Mouse (Mus musculus) stomach, embryonic 14.5 days (tissue): ENCODE measurements around the gene Rab3a. TPM values are rescaled to one million over a fixed set of nuclear protein-coding genes. Genes with fewer than 3 reads are reported as not detected.

Source experiments
- ATAC-seq: fragments of 200-750 bp; cut with Nextera tagmentation; 2 replicates; pipeline ENCODE4 v1.8.0; 2017; ENCODE audit warnings: low read depth, moderate TSS enrichment; ENCODE audit not compliant: insufficient number of reproducible peaks, insufficient read depth, low FRiP score
- H3K27ac ChIP-seq: fragments of 300-500 bp; sonication (generic); 2 replicates; pipeline ENCODE4 v1.5.1; 2014; ENCODE audit warnings: mild to moderate bottlenecking, low read length, moderate library complexity, mixed read lengths
- H3K27me3 ChIP-seq: fragments of 300-500 bp; sonication (generic); 2 replicates; pipeline ENCODE4 v1.6.1; 2014; ENCODE audit warnings: low read length, control low read depth, mixed read lengths; ENCODE audit not compliant: control insufficient read depth, insufficient read depth
- H3K36me3 ChIP-seq: fragments of 300-500 bp; sonication (generic); 2 replicates; pipeline ENCODE4 v1.6.1; 2014; ENCODE audit warnings: mild to moderate bottlenecking, control low read depth, low read length, moderate library complexity, mixed read lengths; ENCODE audit not compliant: control insufficient read depth, insufficient read depth
- H3K4me1 ChIP-seq: fragments of 300-500 bp; sonication (generic); 2 replicates; pipeline ENCODE4 v1.6.1; 2014; ENCODE audit warnings: low read length, control low read depth, mixed read lengths; ENCODE audit not compliant: control insufficient read depth, insufficient read depth
- H3K4me2 ChIP-seq: fragments of 300-500 bp; sonication (generic); replicated peaks from 2 replicates; pipeline ENCODE4 v1.6.1; 2014; ENCODE audit warnings: low read depth, low read length, control low read depth
- H3K4me3 ChIP-seq: fragments of 300-500 bp; sonication (generic); 2 replicates; pipeline ENCODE4 v1.5.1; 2014; ENCODE audit warnings: low read depth, low read length, control low read depth
- H3K9ac ChIP-seq: fragments of 300-500 bp; sonication (generic); replicated peaks from 2 replicates; pipeline ENCODE4 v1.6.1; 2014; ENCODE audit warnings: low read depth, mild to moderate bottlenecking, control low read depth, low read length, moderate library complexity, mixed read lengths
- H3K9me3 ChIP-seq: fragments of 300-500 bp; sonication (generic); 2 replicates; pipeline ENCODE4 v1.6.1; 2016; ENCODE audit warnings: low read depth, low read length, control low read depth; ENCODE audit not compliant: control insufficient read depth
- WGBS: fragments of 180-500 bp; shearing (Covaris S2); extraction: QIAGEN DNeasy Blood & Tissue Kit; methylation state at CpG from one replicate; pipeline ENCODE4 v1.1.7; 2014; 5-methylcytosine and 5-hydroxymethylcytosine counted together
- polyA plus RNA-seq: library from polyadenylated mRNA; unstranded; fragments of >200 nt; fragmentation: Nextera tagmentation; extraction: Ambion mirVana; gene quantifications from 2 replicates; pipeline ENCODE4 v1.2.1, GENCODE M21; 2014

Rab3a gene
- polyA plus RNA-seq, 1 experiment from 2014 or later, result 27.0 TPM

DNA sequence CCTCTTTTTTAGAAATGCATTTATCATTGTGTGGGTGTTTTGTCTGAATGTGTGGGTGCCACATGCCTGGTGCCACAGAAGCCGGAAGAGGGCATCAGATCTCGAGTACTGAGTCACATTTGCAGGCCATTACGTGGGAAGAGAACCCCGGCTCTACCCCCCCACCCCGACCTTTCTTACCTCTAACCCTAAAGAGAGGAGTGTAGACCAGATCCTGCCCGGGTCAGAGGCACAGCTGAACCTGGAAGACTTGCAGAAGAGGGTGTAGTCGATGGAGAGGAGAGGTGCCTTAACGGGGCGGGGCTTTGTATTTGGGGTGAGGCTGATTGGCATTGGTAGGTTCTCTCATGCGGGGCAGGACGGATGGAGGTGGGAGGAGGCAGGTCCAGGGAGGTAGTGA, 9.7 kb upstream of the Rab3a start:
- Histone ChIP-seq H3K36me3 (no peaks in the 10 kb centered on the region), H3K9ac (no peak overlapping the region), H3K4me1 (peaks cover 13% of the 10 kb centered on the region), H3K27me3 (peaks cover 32% of the 10 kb centered on the region), H3K9me3 (no peaks in the 10 kb centered on the region), H3K27ac (no peak overlapping the region), H3K4me3 (no peak overlapping the region), H3K4me2 (peak overlapping the region; percentile 46; the same call in 1 of the 2 replicates)
- no peak for ATAC-seq
- WGBS, result 55% methylated on average over 11 of the region's 11 CpGs

DNA sequence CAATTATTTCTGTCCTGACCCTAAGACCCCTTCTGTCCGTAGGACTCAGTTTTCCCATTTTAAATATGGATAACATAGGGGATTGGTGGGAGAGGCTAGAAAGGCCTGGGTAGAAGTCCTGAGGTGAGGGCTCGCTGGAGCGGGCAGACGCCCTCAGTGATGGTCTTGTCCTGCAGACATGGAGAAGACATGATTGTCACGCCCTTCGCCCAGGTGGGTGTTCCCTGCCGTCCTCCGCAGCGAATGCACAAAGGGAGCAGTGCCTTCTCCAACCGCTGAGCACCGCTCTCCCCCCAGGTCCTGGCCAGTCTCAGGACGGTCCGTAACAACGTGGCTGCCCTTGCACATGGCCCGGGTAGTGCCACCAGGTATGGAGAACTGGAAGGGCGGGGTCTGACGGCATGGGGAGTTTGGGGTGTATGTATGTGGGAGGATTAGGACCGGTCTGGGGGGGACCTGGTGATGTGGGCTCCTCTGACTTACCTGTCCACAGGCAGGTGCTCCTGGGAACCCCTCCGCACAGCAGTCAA, 8.7 kb upstream of the Rab3a start:
- WGBS, result 53% methylated on average over 19 of the region's 19 CpGs
- Histone ChIP-seq H3K27me3 (peaks cover 32% of the 10 kb centered on the region), H3K9me3 (no peaks in the 10 kb centered on the region), H3K4me3 (no peak overlapping the region), H3K27ac (no peak overlapping the region), H3K4me1 (peaks cover 13% of the 10 kb centered on the region), H3K9ac (no peak overlapping the region), H3K4me2 (no peak overlapping the region), H3K36me3 (no peaks in the 10 kb centered on the region)
- ATAC-seq, result no peak

DNA sequence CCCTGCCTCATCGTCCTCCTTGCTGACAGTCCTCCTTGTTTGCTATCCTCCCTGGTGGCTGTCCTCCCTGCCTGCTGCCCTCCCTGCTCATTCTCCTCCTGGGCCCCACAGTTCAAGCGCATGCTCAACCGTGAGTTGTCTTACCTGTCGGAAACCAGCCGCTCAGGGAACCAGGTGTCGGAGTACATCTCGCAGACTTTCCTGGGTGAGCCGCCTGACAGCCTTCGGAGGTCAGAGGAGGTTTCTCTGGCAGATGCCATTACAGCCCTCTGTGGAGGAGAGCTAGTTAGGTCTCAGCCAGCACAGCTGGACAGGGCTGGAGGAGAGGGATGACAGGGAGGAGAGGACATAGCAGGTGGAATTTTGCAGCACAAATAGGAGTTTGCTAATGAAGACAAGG, 7.8 kb upstream of the Rab3a start:
- H3K4me2 ChIP-seq, result no peak overlapping the region
- H3K27me3 ChIP-seq, result peaks cover 32% of the 10 kb centered on the region
- ATAC-seq, result no peak
- no peaks in the 10 kb centered on the region for H3K9me3 ChIP-seq
- H3K27ac ChIP-seq, result no peak overlapping the region
- H3K9ac ChIP-seq, result no peak overlapping the region
- H3K4me3 ChIP-seq, result no peak overlapping the region
- WGBS, result 56% methylated on average over 9 of the region's 9 CpGs
- H3K4me1 ChIP-seq, result peaks cover 13% of the 10 kb centered on the region
- H3K36me3 ChIP-seq, result no peaks in the 10 kb centered on the region

DNA sequence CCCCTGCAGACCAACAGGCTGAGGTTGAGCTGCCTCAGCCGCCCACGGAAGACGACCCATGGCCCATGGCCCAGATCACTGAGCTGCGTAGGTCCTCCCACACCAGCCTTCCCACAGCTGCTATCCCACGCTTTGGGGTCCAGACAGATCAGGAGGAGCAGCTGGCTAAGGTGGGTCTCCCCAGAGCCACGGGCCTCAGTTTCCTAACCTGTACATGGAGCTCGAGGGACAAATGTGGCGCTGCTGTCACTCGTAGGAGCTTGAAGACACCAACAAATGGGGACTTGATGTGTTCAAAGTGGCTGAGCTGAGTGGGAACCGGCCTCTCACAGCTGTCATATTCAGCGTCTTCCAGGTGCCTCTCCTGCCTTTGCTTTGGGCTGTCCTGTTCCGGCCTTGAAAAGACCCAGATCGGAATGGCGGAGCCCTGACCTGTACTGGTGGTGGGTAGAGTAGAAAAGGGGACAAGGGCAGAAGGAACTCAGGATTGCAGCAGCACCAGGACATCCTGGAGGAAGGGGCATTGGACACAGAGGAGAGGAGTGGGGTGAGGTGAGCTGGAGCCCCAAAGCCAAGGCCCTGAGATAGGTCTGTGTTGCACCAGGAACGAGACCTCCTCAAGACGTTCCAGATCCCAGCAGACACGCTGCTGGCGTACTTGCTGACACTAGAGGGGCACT, 7.1 kb upstream of the Rab3a start:
- H3K36me3 ChIP-seq, result no peaks in the 10 kb centered on the region
- no peaks in the 10 kb centered on the region for H3K9me3 ChIP-seq
- no peak overlapping the region for H3K4me2 ChIP-seq
- no peak for ATAC-seq
- H3K9ac ChIP-seq, result no peak overlapping the region
- 84% methylated on average over 18 of the region's 18 CpGs for WGBS
- H3K27ac ChIP-seq, result no peak overlapping the region
- H3K4me3 ChIP-seq, result no peak overlapping the region
- peaks cover 27% of the 10 kb centered on the region for H3K27me3 ChIP-seq
- peaks cover 13% of the 10 kb centered on the region for H3K4me1 ChIP-seq

- Histone ChIP-seq H3K9me3 (no peaks in the 10 kb centered on the region), H3K4me1 (peaks cover 15% of the 10 kb centered on the region), H3K27ac (no peak overlapping the region), H3K9ac (no peak overlapping the region), H3K36me3 (no peaks in the 10 kb centered on the region), H3K27me3 (peaks cover 15% of the 10 kb centered on the region), H3K4me2 (no peak overlapping the region), H3K4me3 (no peak overlapping the region)
- ATAC-seq, result no peak
- 83% methylated on average over 23 of the region's 23 CpGs for WGBS
These were observed 6.0 kb upstream of the Rab3a start for GRCm38 (mm10) chr8:70748246-70749096.

DNA sequence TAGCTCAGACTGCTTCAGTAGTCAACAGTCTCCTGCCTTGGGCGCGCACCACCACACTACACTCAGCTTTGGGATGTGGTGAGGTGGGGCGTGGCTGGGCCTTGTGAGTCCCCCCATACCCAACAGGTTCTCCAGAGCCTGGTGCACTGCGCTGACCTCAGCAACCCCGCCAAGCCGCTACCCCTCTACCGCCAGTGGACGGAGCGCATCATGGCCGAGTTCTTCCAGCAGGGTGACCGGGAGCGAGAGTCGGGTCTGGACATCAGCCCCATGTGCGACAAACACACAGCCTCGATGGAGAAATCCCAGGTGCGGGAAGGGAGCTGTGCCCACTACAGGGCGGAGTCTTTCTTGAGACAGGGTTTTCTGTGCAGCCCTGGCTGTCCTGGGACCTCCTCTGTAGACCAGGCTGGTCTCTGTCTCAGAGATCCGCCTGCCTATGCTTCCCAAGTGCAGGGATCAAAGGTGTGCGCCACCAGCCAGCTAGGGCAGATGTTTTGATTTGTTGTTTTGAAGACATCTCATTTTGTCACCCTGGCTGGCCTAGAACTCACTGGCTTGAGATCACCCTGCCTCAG, 5.3 kb upstream of the Rab3a start:
- no peak overlapping the region for H3K9ac ChIP-seq
- no peaks in the 10 kb centered on the region for H3K36me3 ChIP-seq
- H3K4me1 ChIP-seq, result peaks cover 9% of the 10 kb centered on the region
- peaks cover 8% of the 10 kb centered on the region; the same call in 1 of the 2 replicates for H3K27me3 ChIP-seq
- H3K4me3 ChIP-seq, result no peak overlapping the region
- no peak overlapping the region for H3K4me2 ChIP-seq
- no peak for ATAC-seq
- no peak overlapping the region for H3K27ac ChIP-seq
- H3K9me3 ChIP-seq, result no peaks in the 10 kb centered on the region
- 78% methylated on average over 19 of the region's 19 CpGs for WGBS

- H3K4me1 ChIP-seq, result peaks cover 9% of the 10 kb centered on the region
- ATAC-seq, result no peak
- no peaks in the 10 kb centered on the region for H3K36me3 ChIP-seq
- no peak overlapping the region for H3K4me2 ChIP-seq
- no peak overlapping the region for H3K9ac ChIP-seq
- H3K27me3 ChIP-seq, result peaks cover 7% of the 10 kb centered on the region; the same call in 1 of the 2 replicates
- WGBS, result 88% methylated on average over 13 of the region's 13 CpGs
- H3K9me3 ChIP-seq, result no peaks in the 10 kb centered on the region
- no peak overlapping the region for H3K4me3 ChIP-seq
- H3K27ac ChIP-seq, result no peak overlapping the region
These were observed 4.3 kb upstream of the Rab3a start for GRCm38 (mm10) chr8:70750128-70750680.
